Mouse (Mus musculus) MEL (cell line): ENCODE measurements around the gene Med16. TPM values are rescaled to one million over a fixed set of nuclear protein-coding genes. Genes with fewer than 3 reads are reported as not detected.
"Not testable (repeated sequence)": the region's sequence is repeated elsewhere in the genome, so short reads cannot be mapped to it uniquely, and the experiment has no call there.

ENCODE experiments used
- DNase-seq: peaks from one replicate; pipeline ENCODE4 v3.0.0; 2011; ENCODE audit warnings: low read depth, low spot score
- H3K27ac ChIP-seq: 2 replicates; pipeline ENCODE4 v1.5.1; 2012; ENCODE audit warnings: low read depth, mild to moderate bottlenecking, control low read depth, low read length, moderate library complexity; ENCODE audit not compliant: control insufficient read depth
- H3K27me3 ChIP-seq, 2 experiments: fragments of 150-350 bp in 1 of 2; sonication (generic) in 1 of 2; 2 replicates each; pipeline ENCODE4 v1.6.1; 2012; ENCODE audit warnings: low read length in 2 of 2, mild to moderate bottlenecking in 2 of 2, improper control_type of control experiment in 1 of 2, moderate library complexity in 1 of 2; ENCODE audit not compliant: insufficient read depth in 2 of 2, control insufficient read depth in 1 of 2
- H3K36me3 ChIP-seq, 2 experiments: 2 replicates each; pipeline ENCODE4 v1.6.1; 2012 to 2014; ENCODE audit warnings: low read length in 2 of 2, improper control_type of control experiment in 1 of 2, inconsistent platforms in 1 of 2, mild to moderate bottlenecking in 1 of 2; ENCODE audit not compliant: insufficient read depth in 2 of 2, control insufficient read depth in 1 of 2
- H3K4me1 ChIP-seq, 2 experiments: fragments of 150-350 bp in 1 of 2; sonication (generic) in 1 of 2; 2 replicates each; pipeline ENCODE4 v1.6.1; 2012; ENCODE audit warnings: low read length in 2 of 2, improper control_type of control experiment in 1 of 2, mild to moderate bottlenecking in 1 of 2; ENCODE audit not compliant: insufficient read depth in 2 of 2, control insufficient read depth in 1 of 2
- H3K4me3 ChIP-seq, 2 experiments: fragments of 150-350 bp in 1 of 2; sonication (generic) in 1 of 2; 2 replicates each; pipeline ENCODE4 v1.5.1; 2012; ENCODE audit warnings: low read depth in 2 of 2, low read length in 2 of 2, mild to moderate bottlenecking in 2 of 2, moderate library complexity in 2 of 2, control low read depth in 1 of 2, improper control_type of control experiment in 1 of 2; ENCODE audit not compliant: control insufficient read depth in 1 of 2, insufficient read depth in 1 of 2
- H3K79me2 ChIP-seq: 2 replicates; pipeline ENCODE4 v1.6.1; 2012; ENCODE audit warnings: mild to moderate bottlenecking, low read length, moderate library complexity; ENCODE audit not compliant: control insufficient read depth, poor library complexity, insufficient read depth
- H3K9ac ChIP-seq: 2 replicates; pipeline ENCODE4 v1.6.1; 2012; ENCODE audit warnings: low read depth, mild to moderate bottlenecking, control low read depth, low read length, moderate library complexity; ENCODE audit not compliant: control insufficient read depth, poor library complexity, severe bottlenecking
- H3K9me3 ChIP-seq: fragments of 150-350 bp; sonication (generic); replicated peaks from 2 replicates; pipeline ENCODE4 v1.6.1; 2012; ENCODE audit warnings: mild to moderate bottlenecking, low read length, improper control_type of control experiment, moderate library complexity; ENCODE audit not compliant: insufficient read depth
- BHLHE40 ChIP-seq: IDR thresholded peaks from 2 replicates; pipeline ENCODE4 v1.6.1; 2012; ENCODE audit warnings: low read depth, mild to moderate bottlenecking, inconsistent platforms, low read length, improper control_type of control experiment, borderline replicate concordance
- CHD1 ChIP-seq: IDR thresholded peaks from 2 replicates; pipeline ENCODE4 v1.6.1; 2012; ENCODE audit warnings: low read depth, mild to moderate bottlenecking, inconsistent platforms, low read length, improper control_type of control experiment
- CTCF ChIP-seq, 3 experiments: IDR thresholded peaks in 2 of 3; conservative IDR thresholded peaks in 1 of 3; 2 replicates each; pipeline ENCODE4 v1.5.1; 2011 to 2012; ENCODE audit warnings: low read length in 3 of 3, low read depth in 2 of 3, mild to moderate bottlenecking in 2 of 3, improper control_type of control experiment in 1 of 3, inconsistent platforms in 1 of 3, mixed read lengths in 1 of 3, moderate library complexity in 1 of 3; ENCODE audit not compliant: control insufficient read depth in 1 of 3, insufficient read depth in 1 of 3, poor library complexity in 1 of 3, severe bottlenecking in 1 of 3
- ELF1 ChIP-seq: IDR thresholded peaks from 2 replicates; pipeline ENCODE4 v1.6.1; 2014; ENCODE audit warnings: low read depth, mild to moderate bottlenecking, inconsistent platforms, low read length, improper control_type of control experiment, moderate library complexity
- MAFK ChIP-seq: IDR thresholded peaks from 2 replicates; pipeline ENCODE4 v1.6.1; 2011; ENCODE audit warnings: low read depth, mild to moderate bottlenecking, low read length, improper control_type of control experiment, borderline replicate concordance
- MAX ChIP-seq: IDR thresholded peaks from 2 replicates; pipeline ENCODE4 v1.6.1; 2011; ENCODE audit warnings: low read length, improper control_type of control experiment
- MAZ ChIP-seq: IDR thresholded peaks from 2 replicates; pipeline ENCODE4 v1.6.1; 2012; ENCODE audit warnings: low read depth, mild to moderate bottlenecking, inconsistent platforms, low read length, improper control_type of control experiment
- MXI1 ChIP-seq: IDR thresholded peaks from 2 replicates; pipeline ENCODE4 v1.6.1; 2011; ENCODE audit warnings: mild to moderate bottlenecking, low read depth, low read length, improper control_type of control experiment
- MYC ChIP-seq: IDR thresholded peaks from 2 replicates; pipeline ENCODE4 v1.6.1; 2011; ENCODE audit warnings: low read depth, mild to moderate bottlenecking, low read length, improper control_type of control experiment, moderate library complexity
- NRF1 ChIP-seq: IDR thresholded peaks from 2 replicates; pipeline ENCODE4 v1.6.1; 2014; ENCODE audit warnings: low read depth, mild to moderate bottlenecking, inconsistent platforms, low read length, improper control_type of control experiment, moderate library complexity; ENCODE audit not compliant: poor library complexity, insufficient read depth, severe bottlenecking
- POLR2A ChIP-seq, 2 experiments: IDR thresholded peaks; 2 replicates each; pipeline ENCODE4 v1.6.1; 2011 to 2012; ENCODE audit warnings: low read length in 2 of 2, mild to moderate bottlenecking in 2 of 2, control low read depth in 1 of 2, improper control_type of control experiment in 1 of 2, low read depth in 1 of 2, moderate library complexity in 1 of 2; ENCODE audit not compliant: control insufficient read depth in 1 of 2, insufficient read depth in 1 of 2, poor library complexity in 1 of 2
- RAD21 ChIP-seq: IDR thresholded peaks from 2 replicates; pipeline ENCODE4 v1.6.1; 2011; ENCODE audit warnings: mild to moderate bottlenecking, low read depth, low read length, improper control_type of control experiment
- RCOR1 ChIP-seq: IDR thresholded peaks from 2 replicates; pipeline ENCODE4 v1.6.1; 2012; ENCODE audit warnings: low read depth, mild to moderate bottlenecking, inconsistent platforms, low read length, improper control_type of control experiment
- SIN3A ChIP-seq: IDR thresholded peaks from 2 replicates; pipeline ENCODE4 v1.6.1; 2012; ENCODE audit warnings: low read length, improper control_type of control experiment, inconsistent platforms
- SMC3 ChIP-seq: IDR thresholded peaks from 2 replicates; pipeline ENCODE4 v1.6.1; 2011; ENCODE audit warnings: low read depth, low read length, improper control_type of control experiment
- TBP ChIP-seq: IDR thresholded peaks from 2 replicates; pipeline ENCODE4 v1.8.0; 2011; ENCODE audit warnings: low read depth, low read length, improper control_type of control experiment
- TCF12 ChIP-seq: IDR thresholded peaks from 2 replicates; pipeline ENCODE4 v1.6.1; 2014; ENCODE audit warnings: low read depth, mild to moderate bottlenecking, inconsistent platforms, low read length, improper control_type of control experiment, moderate library complexity
- USF1 ChIP-seq: IDR thresholded peaks from 2 replicates; pipeline ENCODE4 v1.6.1; 2014; ENCODE audit warnings: low read depth, mild to moderate bottlenecking, inconsistent platforms, low read length, improper control_type of control experiment, moderate library complexity
- USF2 ChIP-seq, 2 experiments: IDR thresholded peaks; 2 replicates each; pipeline ENCODE4 v1.6.1; 2011 to 2012; ENCODE audit warnings: improper control_type of control experiment in 2 of 2, low read length in 2 of 2, borderline replicate concordance in 1 of 2, inconsistent platforms in 1 of 2, low read depth in 1 of 2, mild to moderate bottlenecking in 1 of 2; ENCODE audit not compliant: insufficient read depth in 1 of 2
- ZC3H11A ChIP-seq: IDR thresholded peaks from 2 replicates; pipeline ENCODE4 v1.6.1; 2012; ENCODE audit warnings: low read depth, mild to moderate bottlenecking, inconsistent platforms, low read length, improper control_type of control experiment
- ZNF384 ChIP-seq: IDR thresholded peaks from 2 replicates; pipeline ENCODE4 v1.6.1; 2012; ENCODE audit warnings: low read depth, mild to moderate bottlenecking, inconsistent platforms, low read length, improper control_type of control experiment
- polyA plus RNA-seq, 2 experiments: library from polyadenylated mRNA; stranded (reverse) in 1 of 2; unstranded in 1 of 2; fragments of >175 nt in 1 of 2; fragments of >200 nt in 1 of 2; gene quantifications; 2 replicates each; pipeline versions ENCODE4 v1.2.1 to v1.2.4; 2012; ENCODE audit warnings: low replicate concordance in 2 of 2, low read depth in 1 of 2; ENCODE audit not compliant: insufficient read length in 2 of 2, insufficient read depth in 1 of 2, missing spikeins in 1 of 2
- total RNA-seq: library from RNA; depleted of rRNA; stranded (reverse); fragments of 300-350 nt; gene quantifications from 2 replicates; pipeline ENCODE4 v1.2.3, GENCODE M21; 2012

Gene Med16
- total and polyA plus RNA-seq, 3 experiments = 17.3 to 41.2 TPM; not detected in 1

DNA sequence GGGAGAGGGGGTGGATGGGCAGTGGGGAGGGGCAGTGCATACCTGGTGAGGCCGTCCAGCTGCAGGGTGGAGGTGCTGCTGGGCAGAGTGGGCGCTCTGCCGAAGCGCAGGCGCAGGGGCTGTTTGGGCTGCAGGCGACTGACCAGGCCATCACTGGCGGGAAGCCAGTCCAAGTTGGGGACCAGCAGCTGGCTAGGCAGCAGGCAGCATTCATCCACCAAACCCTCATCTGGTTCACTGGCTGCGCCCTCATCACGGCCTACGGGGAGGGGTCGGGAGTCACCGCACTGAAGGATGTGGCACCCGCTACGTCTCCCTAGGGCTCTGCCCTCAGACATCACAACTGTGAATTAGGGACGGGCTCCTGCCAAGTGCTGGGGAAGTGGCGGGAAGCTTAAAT lies 12.4 kb downstream of the Med16 start:
- Histone ChIP-seq H3K27me3 (no peaks in the 10 kb centered on the region), H3K27ac (no peak overlapping the region), H3K9me3 (no peaks in the 10 kb centered on the region), H3K4me1 (no peaks in the 10 kb centered on the region), H3K9ac (no peak overlapping the region), H3K4me3 (no peak overlapping the region), H3K79me2 (no peaks in the 10 kb centered on the region), H3K36me3 (no peaks in the 10 kb centered on the region)
- no peak for DNase-seq
- TF ChIP-seq USF2 (IDR thresholded peaks at IDR 0.05; ENCODE audit: borderline replicate concordance in 1 of 2, insufficient read depth in 1 of 2, low read depth in 1 of 2, low read length in 2 of 2) (no peak), RAD21 (no peak), POLR2A (IDR thresholded peaks at IDR 0.05; ENCODE audit: control insufficient read depth in 1 of 2, insufficient read depth in 1 of 2, low read depth in 1 of 2, low read length in 2 of 2, poor library complexity in 1 of 2) (no peak), NRF1 (no peak), USF1 (no peak), SMC3 (no peak), MAZ (no peak), CHD1 (no peak), MAFK (no peak), TCF12 (no peak), ELF1 (no peak), MYC (no peak), RCOR1 (no peak)

DNA sequence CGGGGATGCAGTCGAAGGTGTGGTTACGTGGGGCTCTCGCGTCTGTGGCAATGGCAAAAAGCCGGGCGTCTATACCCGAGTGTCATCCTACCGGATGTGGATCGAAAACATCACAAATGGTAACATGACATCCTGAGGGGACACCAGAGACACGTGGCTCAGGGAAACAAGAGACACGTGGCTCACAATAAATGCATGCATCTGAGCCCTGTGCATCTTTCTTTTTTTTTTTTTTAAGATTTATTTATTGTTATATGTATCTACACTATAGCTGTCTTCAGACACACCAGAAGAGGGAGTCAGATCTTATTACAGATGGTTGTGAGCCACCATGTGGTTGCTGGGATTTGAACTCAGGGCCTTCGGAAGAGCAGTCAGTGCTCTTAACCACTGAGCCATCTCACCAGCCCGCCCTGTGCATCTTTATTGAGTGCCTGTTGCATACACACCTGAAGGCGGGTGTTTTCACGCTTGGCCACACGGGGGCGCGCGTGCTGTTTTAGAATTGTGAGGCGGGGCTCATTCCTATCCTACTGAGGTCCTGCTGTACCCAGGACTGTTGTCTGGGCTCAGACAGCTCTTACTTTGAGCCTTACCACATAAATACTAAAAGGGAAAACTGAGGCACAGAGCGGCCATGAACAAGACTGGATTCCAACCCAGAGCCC lies 16.1 kb downstream of the Med16 start:
- H3K4me3 ChIP-seq, H3K79me2 ChIP-seq: not testable (repeated sequence)
- TF ChIP-seq TBP (peak; percentile 95), MAZ (peak; percentile 51; the same call in 1 of the 2 replicates), ZNF384 (peak; percentile 68), SIN3A (peak; percentile 44; the same call in 1 of the 2 replicates), ZC3H11A (peak; percentile 71), MYC (peak; percentile 78), RAD21 (peak; percentile 71), MXI1 (peak; percentile 49; the same call in 1 of the 2 replicates), MAX (peak; percentile 26), BHLHE40 (0 out of 2 replicates have a peak, but pooled peaks have one; percentile 8), CTCF (IDR thresholded peaks at IDR 0.05 in 2 of 3, conservative IDR thresholded peaks at IDR 0.05 in 1 of 3; ENCODE audit: control insufficient read depth in 1 of 3, insufficient read depth in 1 of 3, low read depth in 2 of 3, low read length in 3 of 3, poor library complexity in 1 of 3, severe bottlenecking in 1 of 3) (peak; percentile 52 to 94 (median 85)), SMC3 (peak; percentile 83)
- TF ChIP-seq, all 39 proteins: peak for 12; not testable (repeated sequence) for 27
- not testable (repeated sequence) for H3K36me3 ChIP-seq, H3K4me1 ChIP-seq, H3K9ac ChIP-seq, H3K27me3 ChIP-seq, H3K9me3 ChIP-seq, H3K27ac ChIP-seq
- peak; percentile 84 for DNase-seq
